Mouse (Mus musculus) liver, postnatal 0 days (tissue): ENCODE data around the gene Flt3.

ENCODE experiments used
- CTCF ChIP-seq: sonication (generic); IDR thresholded peaks from 2 replicates; pipeline ENCODE4 v1.5.1; 2016; ENCODE audit warnings: antibody characterized with exemption, low read depth
- EP300 ChIP-seq: IDR thresholded peaks from 2 replicates; pipeline ENCODE4 v1.6.1; 2016; ENCODE audit warnings: antibody characterized with exemption, low read depth, mild to moderate bottlenecking

- TF ChIP-seq CTCF (no peak), EP300 (no peak)
Measured at GRCm38 (mm10) chr5:147354161-147354780, 46.0 kb downstream of the Flt3 start.
